Mouse (Mus musculus): Measurements from ENCODE around the gene Heg1. TPM values are rescaled to one million over a fixed set of nuclear protein-coding genes. Genes with fewer than 3 reads are reported as not detected.

Heg1 gene
- polyA plus RNA-seq, 1 experiment from 2014 or later = 21.3 TPM

- Histone ChIP-seq H3K27me3 (no peaks in the 10 kb centered on the region), H3K4me3 (no peak overlapping the region), H3K9me3 (replicated peaks) (no peaks in the 10 kb centered on the region), H3K4me1 (peaks cover 87% of the 10 kb centered on the region), H3K9ac (peak overlapping the region; percentile 41), H3K4me2 (0 out of 2 replicates have a peak overlapping the region, but pooled peaks have one; percentile 14), H3K27ac (peak overlapping the region; percentile 68), H3K36me3 (ENCODE audit: poor library complexity, severe bottlenecking) (peaks cover 9% of the 10 kb centered on the region)
- WGBS = 66% methylated on average over 13 of the region's 13 CpGs
- peak; percentile 71 for ATAC-seq
Observed at GRCm38 (mm10) chr16:33696811-33697575, 12.8 kb downstream of the Heg1 start.

GRCm38 (mm10) chr16:33697576-33698276, 13.6 kb downstream of the Heg1 start:
- H3K27ac ChIP-seq = peak overlapping the region; percentile 68
- H3K27me3 ChIP-seq = no peaks in the 10 kb centered on the region
- no peak for ATAC-seq
- peaks cover 9% of the 10 kb centered on the region for H3K36me3 ChIP-seq (ENCODE audit: poor library complexity, severe bottlenecking)
- WGBS = 34% methylated on average over 9 of the region's 9 CpGs
- peak overlapping the region; percentile 41; the same call in 1 of the 2 replicates for H3K9ac ChIP-seq
- H3K4me3 ChIP-seq = no peak overlapping the region
- H3K4me1 ChIP-seq = peaks cover 80% of the 10 kb centered on the region
- no peak overlapping the region for H3K4me2 ChIP-seq
- no peaks in the 10 kb centered on the region for H3K9me3 ChIP-seq (replicated peaks)

- H3K27me3 ChIP-seq = no peaks in the 10 kb centered on the region
- peaks cover 78% of the 10 kb centered on the region for H3K4me1 ChIP-seq
- H3K27ac ChIP-seq = peak overlapping the region; percentile 68
- no peak for ATAC-seq
- no peak overlapping the region for H3K9ac ChIP-seq
- no peak overlapping the region for H3K4me2 ChIP-seq
- WGBS = 72% methylated on average over 12 of the region's 12 CpGs
- peaks cover 9% of the 10 kb centered on the region for H3K36me3 ChIP-seq (ENCODE audit: poor library complexity, severe bottlenecking)
- H3K4me3 ChIP-seq = no peak overlapping the region
- no peaks in the 10 kb centered on the region for H3K9me3 ChIP-seq (replicated peaks)
Observed at GRCm38 (mm10) chr16:33698277-33698790, 14.2 kb downstream of the Heg1 start.

GRCm38 (mm10) chr16:33700584-33700983, 16.4 kb downstream of the Heg1 start:
- Histone ChIP-seq H3K4me1 (peaks cover 84% of the 10 kb centered on the region), H3K4me3 (no peak overlapping the region), H3K9me3 (replicated peaks) (no peaks in the 10 kb centered on the region), H3K27me3 (no peaks in the 10 kb centered on the region), H3K9ac (no peak overlapping the region), H3K27ac (no peak overlapping the region; the same call in 1 of the 2 replicates), H3K36me3 (ENCODE audit: poor library complexity, severe bottlenecking) (peaks cover 5% of the 10 kb centered on the region; the same call in 1 of the 2 replicates), H3K4me2 (no peak overlapping the region)
- no peak for ATAC-seq
- 61% methylated on average over 5 of the region's 5 CpGs for WGBS

- Histone ChIP-seq H3K36me3 (ENCODE audit: poor library complexity, severe bottlenecking) (peaks cover 6% of the 10 kb centered on the region; the same call in 1 of the 2 replicates), H3K9me3 (replicated peaks) (no peaks in the 10 kb centered on the region), H3K27me3 (no peaks in the 10 kb centered on the region), H3K27ac (no peak overlapping the region), H3K9ac (no peak overlapping the region), H3K4me3 (no peak overlapping the region), H3K4me1 (peaks cover 71% of the 10 kb centered on the region), H3K4me2 (no peak overlapping the region)
- 91% methylated on average over 4 of the region's 4 CpGs for WGBS
- ATAC-seq = no peak
Observed at GRCm38 (mm10) chr16:33701872-33702271, 17.7 kb downstream of the Heg1 start.

- WGBS = 81% methylated on average over 9 of the region's 9 CpGs
- Histone ChIP-seq H3K4me2 (no peak overlapping the region), H3K9me3 (replicated peaks) (no peaks in the 10 kb centered on the region), H3K4me1 (peaks cover 48% of the 10 kb centered on the region), H3K4me3 (no peak overlapping the region), H3K27me3 (no peaks in the 10 kb centered on the region), H3K27ac (no peak overlapping the region), H3K9ac (no peak overlapping the region), H3K36me3 (ENCODE audit: poor library complexity, severe bottlenecking) (peaks cover 17% of the 10 kb centered on the region)
- ATAC-seq = no peak
Observed at GRCm38 (mm10) chr16:33704289-33704688, 20.1 kb downstream of the Heg1 start.

GRCm38 (mm10) chr16:33705258-33705657, 21.1 kb downstream of the Heg1 start:
- Histone ChIP-seq H3K9me3 (replicated peaks) (no peaks in the 10 kb centered on the region), H3K9ac (no peak overlapping the region), H3K36me3 (ENCODE audit: poor library complexity, severe bottlenecking) (peaks cover 19% of the 10 kb centered on the region), H3K27me3 (no peaks in the 10 kb centered on the region), H3K4me3 (no peak overlapping the region), H3K27ac (no peak overlapping the region; the same call in 1 of the 2 replicates), H3K4me1 (peaks cover 41% of the 10 kb centered on the region), H3K4me2 (no peak overlapping the region)
- WGBS = 34% methylated on average over 6 of the region's 6 CpGs
- no peak for ATAC-seq

- Histone ChIP-seq H3K4me1 (peaks cover 41% of the 10 kb centered on the region), H3K4me2 (no peak overlapping the region), H3K27ac (no peak overlapping the region), H3K4me3 (no peak overlapping the region), H3K36me3 (ENCODE audit: poor library complexity, severe bottlenecking) (peaks cover 30% of the 10 kb centered on the region), H3K9me3 (replicated peaks) (no peaks in the 10 kb centered on the region), H3K27me3 (no peaks in the 10 kb centered on the region), H3K9ac (no peak overlapping the region)
- WGBS = 95% methylated on average over 14 of the region's 14 CpGs
- ATAC-seq = no peak
Observed at GRCm38 (mm10) chr16:33706111-33706890, 22.1 kb downstream of the Heg1 start.

GRCm38 (mm10) chr16:33708031-33708430, 23.9 kb downstream of the Heg1 start:
- peaks cover 35% of the 10 kb centered on the region for H3K4me1 ChIP-seq
- H3K4me2 ChIP-seq = no peak overlapping the region
- H3K36me3 ChIP-seq (ENCODE audit: poor library complexity, severe bottlenecking) = peaks cover 44% of the 10 kb centered on the region
- 94% methylated on average over 10 of the region's 10 CpGs for WGBS
- H3K27me3 ChIP-seq = no peaks in the 10 kb centered on the region
- no peak for ATAC-seq
- no peaks in the 10 kb centered on the region for H3K9me3 ChIP-seq (replicated peaks)
- no peak overlapping the region for H3K9ac ChIP-seq
- no peak overlapping the region for H3K27ac ChIP-seq
- no peak overlapping the region for H3K4me3 ChIP-seq

- 93% methylated on average over 12 of the region's 12 CpGs for WGBS
- Histone ChIP-seq H3K9ac (no peak overlapping the region), H3K27me3 (no peaks in the 10 kb centered on the region), H3K9me3 (replicated peaks) (no peaks in the 10 kb centered on the region), H3K4me1 (peaks cover 27% of the 10 kb centered on the region), H3K4me3 (no peak overlapping the region), H3K27ac (no peak overlapping the region), H3K4me2 (no peak overlapping the region), H3K36me3 (ENCODE audit: poor library complexity, severe bottlenecking) (peaks cover 51% of the 10 kb centered on the region)
- no peak for ATAC-seq
Observed at GRCm38 (mm10) chr16:33708585-33709397, 24.6 kb downstream of the Heg1 start.

GRCm38 (mm10) chr16:33714271-33714670, 30.1 kb downstream of the Heg1 start:
- WGBS = 23% methylated on average over 13 of the region's 13 CpGs
- Histone ChIP-seq H3K9ac (no peak overlapping the region), H3K4me3 (no peak overlapping the region), H3K4me1 (peaks cover 20% of the 10 kb centered on the region), H3K4me2 (peak overlapping the region; percentile 12; the same call in 1 of the 2 replicates), H3K27me3 (no peaks in the 10 kb centered on the region), H3K36me3 (ENCODE audit: poor library complexity, severe bottlenecking) (peaks cover 51% of the 10 kb centered on the region), H3K27ac (no peak overlapping the region), H3K9me3 (replicated peaks) (no peaks in the 10 kb centered on the region)
- no peak for ATAC-seq
